Mouse (Mus musculus): ENCODE measurements at regions not wholly inside any gene's neighbourhood (a gene's known extent, or its start where the extent isn't known, plus 50 kb on each side); places are given as distances from the start of the nearest gene placed in this dataset.

DNA sequence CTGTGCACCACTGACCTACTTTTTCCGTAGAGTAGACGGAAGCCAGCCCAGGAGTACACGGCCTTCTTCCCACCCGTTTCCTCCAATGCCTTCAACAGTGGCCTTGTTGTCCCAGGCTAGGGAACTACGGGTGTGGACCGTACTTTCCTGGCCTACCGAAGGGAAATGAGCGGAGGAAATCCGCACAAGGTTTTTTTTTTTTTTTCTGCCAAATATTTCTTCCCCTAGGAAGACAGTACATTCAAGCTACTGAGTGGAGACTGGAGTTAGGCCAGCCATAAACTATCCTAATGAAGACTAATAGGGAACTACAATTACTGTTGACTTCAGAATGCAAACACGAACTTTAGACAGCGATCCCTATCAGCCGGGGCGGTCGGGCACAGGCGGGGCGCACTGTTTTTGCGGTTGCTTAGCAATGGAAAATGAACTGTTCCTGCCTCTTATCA lies 177.3 kb downstream of the Ttc8 start:
- DNase-seq (ENCODE audit: low read depth), result no peak

DNA sequence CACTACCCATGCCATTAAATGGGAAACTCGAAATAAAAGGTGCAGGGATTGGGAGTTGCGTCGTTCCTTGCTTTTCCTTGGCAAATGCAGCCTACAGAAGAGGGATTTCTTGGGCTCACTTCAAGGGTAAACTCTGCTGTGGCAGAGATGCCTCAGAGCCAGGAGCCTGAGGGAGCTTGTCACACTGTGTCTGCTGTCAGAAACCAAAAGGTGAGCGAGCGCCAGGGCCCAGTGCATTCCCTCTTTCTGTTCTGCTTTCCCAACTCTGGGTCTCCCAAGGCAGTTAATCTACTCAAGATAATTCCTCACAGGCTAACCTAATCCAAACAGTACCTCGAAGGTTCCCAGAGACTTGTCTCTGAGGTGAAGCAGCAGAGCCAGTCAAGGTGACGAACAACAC lies 179.5 kb downstream of the Ttc8 start:
- no peak for DNase-seq (ENCODE audit: low read depth)

DNA sequence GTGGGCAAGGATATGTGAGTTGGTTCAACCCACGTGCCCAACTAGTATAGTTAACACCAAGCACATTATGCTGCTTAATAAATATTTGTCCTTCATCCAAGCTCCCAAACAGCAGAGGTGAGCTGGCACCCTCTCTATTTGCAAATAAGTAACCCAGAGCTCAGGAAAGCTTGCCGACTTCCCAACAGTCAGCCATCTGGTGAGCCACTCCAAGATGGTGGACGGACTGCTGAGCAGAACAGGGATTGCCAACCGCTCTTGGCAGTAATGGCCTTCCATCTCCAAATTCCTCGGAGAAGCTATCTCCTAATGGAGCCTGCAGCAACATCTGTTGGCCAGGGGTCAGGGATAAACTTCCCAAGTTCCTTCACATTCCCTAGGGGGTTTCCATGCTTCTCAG lies 188.2 kb downstream of the Ttc8 start:
- DNase-seq (ENCODE audit: low read depth), result no peak

DNA sequence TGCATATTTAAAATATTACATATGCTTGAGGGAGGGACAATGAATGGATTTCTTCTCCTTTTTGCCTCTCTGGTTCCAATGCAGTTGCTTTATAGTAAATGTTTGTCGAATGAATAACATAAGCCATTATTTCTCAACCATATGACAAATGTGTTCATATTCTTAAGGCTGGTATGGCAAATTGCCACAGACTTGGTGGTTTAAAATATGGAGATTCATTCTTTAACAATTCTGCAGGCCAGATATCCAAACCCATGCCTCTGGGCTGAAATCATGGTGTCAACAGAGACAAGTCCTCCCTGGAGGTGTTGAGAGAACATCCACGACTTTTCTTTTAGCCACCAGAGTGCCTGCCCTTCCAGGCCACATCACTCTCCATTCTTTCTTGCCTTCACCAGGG lies 193.4 kb downstream of the Ttc8 start:
- DNase-seq (ENCODE audit: low read depth), result no peak

DNA sequence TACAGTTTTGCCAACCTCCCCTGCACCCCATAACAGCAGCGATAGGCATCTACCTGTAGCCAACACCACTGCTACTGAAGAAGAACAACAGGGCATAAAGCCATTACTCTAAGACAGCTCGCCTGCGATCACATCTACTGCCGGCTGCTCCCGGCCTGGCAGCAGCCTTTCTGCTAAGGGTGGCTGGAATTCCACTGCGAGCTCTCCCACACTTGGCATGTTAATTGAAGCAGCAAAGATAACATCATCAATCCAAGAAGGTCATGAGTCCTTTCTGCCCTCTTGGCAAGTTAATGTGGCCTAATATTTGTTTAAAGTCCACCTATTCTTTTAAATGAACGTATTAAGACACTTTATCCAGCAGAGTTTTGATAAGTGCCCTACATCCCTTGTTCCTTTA lies 196.1 kb downstream of the Ttc8 start:
- no peak for DNase-seq (ENCODE audit: low read depth)

DNA sequence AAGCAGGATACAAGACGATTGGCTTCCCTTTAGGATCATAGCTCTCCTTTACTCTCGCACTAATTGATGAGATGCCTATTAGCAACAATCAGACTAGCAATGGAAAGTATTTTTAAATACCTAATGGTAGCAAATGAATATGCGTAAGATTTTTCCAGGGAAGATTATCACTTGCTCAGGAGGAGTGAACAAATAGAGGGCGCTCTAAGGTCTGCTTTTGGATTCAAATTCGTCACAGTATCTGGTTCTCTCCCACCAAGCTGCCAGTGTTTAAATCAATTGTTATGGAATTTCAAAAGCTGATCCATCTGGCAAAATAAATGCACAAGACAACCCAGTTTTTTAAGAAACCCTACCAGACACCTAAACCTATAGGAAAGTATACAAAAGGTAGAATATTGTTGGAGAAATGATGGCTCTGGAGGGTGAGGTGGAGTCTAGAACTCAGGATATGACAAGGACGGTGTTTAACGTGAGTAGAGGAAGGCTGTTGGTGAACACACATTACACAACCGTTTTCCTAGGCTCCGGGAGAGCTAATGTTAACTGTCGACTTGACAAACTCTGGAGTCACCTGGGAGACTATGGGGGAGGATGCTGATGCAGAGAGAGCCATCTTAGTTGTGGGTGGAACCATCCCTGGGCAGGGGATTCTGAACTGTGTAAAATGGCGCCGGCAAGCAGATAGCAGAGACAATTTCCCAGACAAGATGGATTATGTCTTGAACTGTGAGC lies 198.2 kb downstream of the Ttc8 start:
- DNase-seq (ENCODE audit: low read depth), result no peak

DNA sequence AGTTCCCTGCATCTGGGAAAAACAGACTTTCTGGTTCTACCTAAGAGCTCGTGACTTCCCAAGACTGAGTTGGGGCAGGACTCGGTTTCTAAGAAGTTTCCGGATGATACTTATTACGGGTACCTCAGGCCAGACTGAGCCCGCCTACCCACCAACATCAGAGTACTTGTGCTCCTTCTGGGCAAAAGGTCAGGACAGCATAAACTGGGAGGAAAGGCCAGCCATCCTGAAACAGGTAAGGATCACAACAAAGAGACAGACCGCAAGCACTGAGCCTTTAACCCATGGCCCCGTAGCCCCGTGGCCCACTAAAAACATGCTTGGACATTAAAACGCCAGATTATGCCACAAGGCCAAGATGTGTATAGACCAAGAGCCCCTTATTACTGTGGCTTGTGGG lies 199.6 kb downstream of the Ttc8 start:
- DNase-seq (ENCODE audit: low read depth), result no peak

DNA sequence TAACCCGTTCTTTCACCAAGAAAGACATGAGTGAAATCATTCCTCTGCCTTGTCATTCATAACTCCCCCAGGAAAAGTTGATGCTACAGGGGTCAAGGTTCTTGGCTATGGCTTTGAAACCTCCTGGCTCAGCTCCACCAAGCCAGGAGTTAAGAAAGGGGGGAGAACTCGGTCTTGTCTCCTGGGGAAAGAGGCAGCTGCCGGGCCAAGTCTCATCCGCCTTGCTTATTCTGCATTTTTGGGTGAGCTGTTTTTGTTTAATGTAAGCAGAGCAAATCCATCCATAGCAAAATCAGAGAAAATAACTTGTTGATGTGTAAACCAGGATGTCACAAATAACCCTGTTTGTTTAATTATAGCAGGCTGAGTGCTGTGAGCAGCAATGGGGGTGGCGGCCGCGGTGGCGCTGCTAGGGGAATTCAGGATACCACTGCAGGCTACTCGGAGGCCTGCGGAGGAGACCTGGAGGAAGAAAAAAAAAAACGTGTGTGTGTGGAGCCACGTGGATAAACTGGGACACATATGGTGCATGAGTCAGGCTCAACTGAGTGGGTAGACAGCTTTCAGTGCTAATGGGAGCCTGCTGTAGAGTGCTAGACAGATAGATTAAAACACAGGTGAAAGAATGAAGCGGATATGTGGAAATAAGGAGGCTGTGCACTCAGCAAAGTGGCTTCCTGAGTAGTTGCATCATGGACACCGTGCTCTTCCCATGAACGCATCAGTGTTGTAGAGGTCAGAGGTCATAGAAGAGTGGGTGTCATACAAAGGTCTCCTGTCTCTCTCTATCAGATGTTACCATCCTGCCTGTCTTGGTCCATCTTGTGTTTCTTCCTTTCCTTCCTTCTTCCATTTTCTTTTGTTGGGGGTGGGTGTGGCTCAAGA lies 203.5 kb downstream of the Ttc8 start:
- DNase-seq (ENCODE audit: low read depth), result no peak

DNA sequence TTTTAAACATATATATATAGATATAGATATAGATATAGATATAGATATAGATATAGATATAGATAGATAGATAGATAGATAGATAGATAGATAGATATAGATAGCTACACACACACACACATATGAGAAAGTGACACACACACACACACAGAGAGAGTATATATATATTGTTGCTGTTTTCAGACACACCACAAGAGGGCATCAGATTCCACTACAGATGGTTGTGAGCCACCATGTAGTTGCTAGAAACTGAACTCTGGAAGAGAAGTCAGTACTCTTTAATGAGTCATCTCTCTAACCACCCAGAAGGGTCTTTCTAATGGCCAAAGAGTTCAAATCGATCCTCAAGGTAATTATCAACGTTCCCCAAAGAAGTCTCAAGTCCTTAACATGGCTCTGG lies 205.8 kb downstream of the Ttc8 start:
- no peak for DNase-seq (ENCODE audit: low read depth)
